Mouse (Mus musculus): Measurements from ENCODE around the gene Hilpda.

DNA sequence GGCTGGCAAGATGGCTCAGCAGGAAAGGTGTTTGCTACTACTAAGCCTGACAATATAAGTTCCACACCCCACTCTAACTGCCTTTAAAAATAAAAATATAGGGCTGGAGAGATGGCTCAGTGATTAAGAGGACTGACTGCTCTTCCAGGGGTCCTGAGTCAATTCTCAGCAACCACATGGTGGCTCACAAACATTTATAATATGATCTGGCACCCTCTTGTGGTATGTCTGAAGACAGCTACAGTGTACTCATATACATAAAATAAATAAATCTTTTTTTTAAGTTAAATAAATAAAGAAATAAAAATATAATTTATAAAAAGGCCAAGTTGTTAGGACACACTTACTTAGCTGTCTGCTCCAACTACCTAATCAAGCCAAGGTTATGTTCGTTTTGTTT lies 30.0 kb upstream of the Hilpda start:
- no peak for TF ChIP-seq GATA1 (IDR thresholded peaks at IDR 0.05; ENCODE audit: low read length)
- no peak for TF ChIP-seq TAL1 (IDR thresholded peaks at IDR 0.05; ENCODE audit: low read length)
